Mouse (Mus musculus): ENCODE data around the gene Gm3952. TPM values are rescaled to one million over a fixed set of nuclear protein-coding genes. Genes with fewer than 3 reads are reported as not detected.

The Gm3952 gene
- polyA plus RNA-seq, 1 experiment from 2014 or later: not detected

DNA sequence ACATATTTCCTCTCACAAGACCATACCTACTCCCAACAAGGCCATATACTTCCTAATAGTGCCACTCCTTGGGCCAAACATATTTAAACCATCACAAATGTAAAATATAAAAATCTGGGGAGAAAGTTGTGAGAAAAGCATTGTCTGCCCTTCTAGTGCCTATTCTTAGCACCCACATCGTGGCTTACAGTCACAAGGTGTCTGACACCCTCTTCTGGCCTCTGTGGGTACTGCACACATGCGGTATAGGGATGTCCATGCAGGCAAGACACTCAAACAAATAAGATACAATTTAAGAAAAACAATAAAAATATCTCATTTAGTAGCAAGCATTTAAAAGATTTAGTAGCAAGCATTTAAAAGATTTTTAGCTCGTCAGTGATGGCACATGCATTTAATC is 89.2 kb downstream of the Gm3952 start:
- ATAC-seq (ENCODE audit: insufficient number of reproducible peaks, insufficient read depth, low FRiP score, low read depth): no peak
- Histone ChIP-seq H3K4me1 (ENCODE audit: control insufficient read depth, insufficient read depth, low read length) (no peaks in the 10 kb centered on the region), H3K4me3 (ENCODE audit: low read depth, low read length) (no peak overlapping the region), H3K27me3 (ENCODE audit: control insufficient read depth, insufficient read depth, low read length) (no peaks in the 10 kb centered on the region), H3K36me3 (ENCODE audit: control insufficient read depth, insufficient read depth, low read length) (peaks cover 54% of the 10 kb centered on the region), H3K27ac (ENCODE audit: low read length) (no peak overlapping the region), H3K9me3 (ENCODE audit: control insufficient read depth, low read depth, low read length) (no peaks in the 10 kb centered on the region), H3K4me2 (replicated peaks; ENCODE audit: low read depth, low read length) (no peak overlapping the region), H3K9ac (replicated peaks; ENCODE audit: low read depth, low read length) (no peak overlapping the region)
- WGBS: 50% methylated on average over 3 of the region's 3 CpGs

- Histone ChIP-seq H3K27me3 (ENCODE audit: control insufficient read depth, insufficient read depth, low read length) (no peaks in the 10 kb centered on the region), H3K4me2 (replicated peaks; ENCODE audit: low read depth, low read length) (no peak overlapping the region), H3K4me1 (ENCODE audit: control insufficient read depth, insufficient read depth, low read length) (no peaks in the 10 kb centered on the region), H3K36me3 (ENCODE audit: control insufficient read depth, insufficient read depth, low read length) (peaks cover 18% of the 10 kb centered on the region), H3K27ac (ENCODE audit: low read length) (no peak overlapping the region), H3K4me3 (ENCODE audit: low read depth, low read length) (no peak overlapping the region), H3K9ac (replicated peaks; ENCODE audit: low read depth, low read length) (no peak overlapping the region), H3K9me3 (ENCODE audit: control insufficient read depth, low read depth, low read length) (no peaks in the 10 kb centered on the region)
- no peak for ATAC-seq (ENCODE audit: insufficient number of reproducible peaks, insufficient read depth, low FRiP score, low read depth)
- WGBS: 88% methylated on average over 2 of the region's 2 CpGs
Observed at GRCm38 (mm10) chr8:128704836-128705235, 93.7 kb downstream of the Gm3952 start.

DNA sequence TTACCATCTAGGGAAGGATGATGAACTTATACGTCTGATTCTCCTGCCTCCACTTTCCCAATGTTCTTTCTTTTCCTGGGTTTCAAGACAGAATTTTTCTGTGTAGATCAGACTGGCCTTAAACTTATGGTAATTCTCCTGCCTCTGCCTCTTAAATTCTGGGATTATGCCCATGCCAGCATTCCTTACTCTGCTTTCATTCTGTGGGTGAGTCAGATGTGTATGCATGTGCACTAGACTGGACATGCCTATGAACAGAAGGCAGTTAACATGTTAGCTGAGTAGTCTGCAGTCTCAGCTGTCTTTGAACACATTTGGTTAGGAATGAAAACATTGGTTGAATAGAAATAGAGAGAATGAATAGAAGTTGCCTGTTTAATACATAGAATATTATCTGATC is 94.1 kb downstream of the Gm3952 start:
- no peaks in the 10 kb centered on the region for H3K9me3 ChIP-seq (ENCODE audit: control insufficient read depth, low read depth, low read length)
- no peak overlapping the region for H3K9ac ChIP-seq (replicated peaks; ENCODE audit: low read depth, low read length)
- no peak overlapping the region for H3K4me2 ChIP-seq (replicated peaks; ENCODE audit: low read depth, low read length)
- peaks cover 16% of the 10 kb centered on the region for H3K36me3 ChIP-seq (ENCODE audit: control insufficient read depth, insufficient read depth, low read length)
- 70% methylated on average over 1 of the region's 1 CpGs for WGBS
- no peaks in the 10 kb centered on the region for H3K27me3 ChIP-seq (ENCODE audit: control insufficient read depth, insufficient read depth, low read length)
- no peaks in the 10 kb centered on the region for H3K4me1 ChIP-seq (ENCODE audit: control insufficient read depth, insufficient read depth, low read length)
- no peak overlapping the region for H3K27ac ChIP-seq (ENCODE audit: low read length)
- no peak overlapping the region for H3K4me3 ChIP-seq (ENCODE audit: low read depth, low read length)
- no peak for ATAC-seq (ENCODE audit: insufficient number of reproducible peaks, insufficient read depth, low FRiP score, low read depth)

DNA sequence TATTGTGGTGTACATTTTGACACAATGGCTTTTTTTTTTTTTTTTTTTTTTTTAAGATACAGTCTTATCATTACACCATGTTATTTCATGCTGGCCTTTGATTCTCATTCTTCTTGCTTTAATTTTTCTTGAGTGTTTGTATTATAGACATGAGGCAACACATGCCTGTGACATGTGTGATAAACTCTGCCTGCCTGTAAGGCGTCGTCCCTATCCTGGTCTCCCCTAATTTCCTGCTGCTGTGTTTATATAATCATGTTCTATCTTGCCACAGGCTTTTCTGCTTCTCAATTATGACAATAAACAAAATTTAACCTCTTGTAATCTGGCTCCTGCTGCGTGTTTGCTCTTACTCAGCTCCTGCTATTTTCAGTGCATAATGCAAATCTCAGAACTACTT is 100.5 kb downstream of the Gm3952 start:
- H3K27me3 ChIP-seq (ENCODE audit: control insufficient read depth, insufficient read depth, low read length): no peaks in the 10 kb centered on the region
- WGBS: 33% methylated on average over 3 of the region's 3 CpGs
- no peak overlapping the region for H3K27ac ChIP-seq (ENCODE audit: low read length)
- H3K9ac ChIP-seq (replicated peaks; ENCODE audit: low read depth, low read length): no peak overlapping the region
- no peak overlapping the region for H3K4me2 ChIP-seq (replicated peaks; ENCODE audit: low read depth, low read length)
- H3K9me3 ChIP-seq (ENCODE audit: control insufficient read depth, low read depth, low read length): 0 out of 2 replicates have a peak, but pooled peaks cover 3% of the 10 kb centered on the region
- H3K4me3 ChIP-seq (ENCODE audit: low read depth, low read length): no peak overlapping the region
- peaks cover 6% of the 10 kb centered on the region; the same call in 1 of the 2 replicates for H3K4me1 ChIP-seq (ENCODE audit: control insufficient read depth, insufficient read depth, low read length)
- no peak for ATAC-seq (ENCODE audit: insufficient number of reproducible peaks, insufficient read depth, low FRiP score, low read depth)
- H3K36me3 ChIP-seq (ENCODE audit: control insufficient read depth, insufficient read depth, low read length): no peaks in the 10 kb centered on the region

DNA sequence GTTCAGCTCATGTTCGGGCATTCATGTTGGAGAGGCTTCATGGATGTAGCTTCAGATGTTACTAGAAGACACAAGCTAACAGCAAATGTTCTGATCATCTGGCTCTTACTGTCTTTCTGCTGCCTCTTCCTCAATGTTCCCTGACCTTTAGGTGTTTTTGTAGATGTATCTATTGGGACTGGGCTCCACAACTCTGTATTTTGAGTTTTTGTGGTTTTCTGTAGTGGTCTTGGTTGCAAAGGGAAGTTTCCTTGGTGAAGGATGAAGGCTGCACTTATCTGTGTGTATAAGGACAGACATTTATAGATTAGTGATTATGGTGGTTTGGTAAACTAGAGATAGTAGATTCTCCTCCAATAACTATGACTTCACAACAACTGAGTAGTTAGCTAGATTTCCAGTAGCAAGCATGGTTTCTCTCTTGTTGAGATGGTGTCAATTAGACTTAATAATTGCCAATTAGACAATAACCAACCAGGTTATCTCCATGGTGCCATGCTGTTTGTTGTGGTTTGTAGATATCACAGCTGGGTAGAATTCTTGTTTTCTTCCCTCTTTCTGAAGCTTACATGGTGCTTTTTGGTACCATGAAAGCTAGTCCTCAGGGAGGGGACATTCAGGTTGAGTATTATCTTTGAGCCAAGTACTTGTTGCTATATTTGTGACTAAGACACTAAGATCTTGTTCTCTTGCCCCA is 101.6 kb downstream of the Gm3952 start:
- H3K27me3 ChIP-seq (ENCODE audit: control insufficient read depth, insufficient read depth, low read length): no peaks in the 10 kb centered on the region
- H3K4me1 ChIP-seq (ENCODE audit: control insufficient read depth, insufficient read depth, low read length): peaks cover 6% of the 10 kb centered on the region; the same call in 1 of the 2 replicates
- no peak overlapping the region for H3K4me3 ChIP-seq (ENCODE audit: low read depth, low read length)
- H3K9me3 ChIP-seq (ENCODE audit: control insufficient read depth, low read depth, low read length): 0 out of 2 replicates have a peak, but pooled peaks cover 3% of the 10 kb centered on the region
- no peak overlapping the region for H3K9ac ChIP-seq (replicated peaks; ENCODE audit: low read depth, low read length)
- 88% methylated on average over 1 of the region's 1 CpGs for WGBS
- no peak overlapping the region for H3K4me2 ChIP-seq (replicated peaks; ENCODE audit: low read depth, low read length)
- no peak overlapping the region for H3K27ac ChIP-seq (ENCODE audit: low read length)
- H3K36me3 ChIP-seq (ENCODE audit: control insufficient read depth, insufficient read depth, low read length): no peaks in the 10 kb centered on the region
- no peak for ATAC-seq (ENCODE audit: insufficient number of reproducible peaks, insufficient read depth, low FRiP score, low read depth)

Other genes with a start within 250 kb of the Gm3952 start
- gene Itgb1, start 113.0 kb downstream of the Gm3952 start, polyA plus RNA-seq (2014; fragmentation: Nextera tagmentation; extraction: Ambion mirVana): 317 and 368 TPM in 2 replicates

Measured in stomach, embryonic 14.5 days (tissue).